Mouse (Mus musculus) gonadal fat pad, adult 2 months (tissue): ENCODE results near the gene Ago1. TPM values are rescaled to one million over a fixed set of nuclear protein-coding genes. Genes with fewer than 3 reads are reported as not detected.

Source experiments
- DNase-seq: peaks from one replicate; pipeline ENCODE4 v3.0.0-alpha.2; 2012; ENCODE audit warnings: low read depth
- polyA plus RNA-seq: library from polyadenylated mRNA; depleted of rRNA; stranded (reverse); fragments of >200 nt; gene quantifications from 2 replicates; pipeline ENCODE4 v1.2.3, GENCODE M21; 2012; rRNA removed

The Ago1 gene
- polyA plus RNA-seq, 1 experiment = 15.4 TPM

GRCm38 (mm10) chr4:126412526-126412925 is 55.9 kb downstream of the Ago1 start:
- no peak for DNase-seq

Other genes with a start within 250 kb of the Ago1 start
- 52.8 and 57.0 TPM in 2 replicates for gene Map7d1, start 212.2 kb downstream of the Ago1 start, polyA plus RNA-seq
- 59.6 and 72.8 TPM in 2 replicates for gene Trappc3, start 206.3 kb downstream of the Ago1 start, polyA plus RNA-seq
- gene Col8a2, start 181.8 kb downstream of the Ago1 start, polyA plus RNA-seq = 5.0 and 6.0 TPM in 2 replicates
- 34.5 and 38.0 TPM in 2 replicates for gene Adprhl2, start 146.9 kb downstream of the Ago1 start, polyA plus RNA-seq
- 5.7 and 8.0 TPM in 2 replicates for gene Tekt2, start 142.9 kb downstream of the Ago1 start, polyA plus RNA-seq
- gene Ago3, start 39.0 kb downstream of the Ago1 start, polyA plus RNA-seq = 9.0 and 13.5 TPM in 2 replicates
- 1.5 and 1.6 TPM in 2 replicates for gene Ago4, start 64.9 kb upstream of the Ago1 start, polyA plus RNA-seq
- gene Clspn, start 88.4 kb upstream of the Ago1 start, polyA plus RNA-seq = 0.24 and 0.47 TPM in 2 replicates
- gene 5730409E04Rik, start 141.2 kb upstream of the Ago1 start, polyA plus RNA-seq = 20.4 and 21.3 TPM in 2 replicates
- gene Psmb2, start 209.0 kb upstream of the Ago1 start, polyA plus RNA-seq = 211 and 258 TPM in 2 replicates